Mouse (Mus musculus) cerebellum, adult 9-11 months (tissue): ENCODE measurements around the gene Shpk.

Experiments used
- DNase-seq: peaks from one replicate; pipeline ENCODE4 v3.0.0; 2022

Shpk gene

GRCm38 (mm10) chr11:73201021-73201420, 1.8 kb downstream of the Shpk start:
- no peak for DNase-seq

- DNase-seq, result no peak
These were observed 2.3 kb downstream of the Shpk start for GRCm38 (mm10) chr11:73201597-73201996.

- no peak for DNase-seq
These were observed 4.6 kb downstream of the Shpk start for GRCm38 (mm10) chr11:73203895-73204294.

- DNase-seq, result no peak
These were observed 5.9 kb downstream of the Shpk start for GRCm38 (mm10) chr11:73205194-73205593.

- DNase-seq, result no peak
These were observed 8.4 kb downstream of the Shpk start for GRCm38 (mm10) chr11:73207621-73208020.

- no peak for DNase-seq
These were observed 14.7 kb downstream of the Shpk start for GRCm38 (mm10) chr11:73213956-73214355.

- DNase-seq, result no peak
These were observed 20.4 kb downstream of the Shpk start for GRCm38 (mm10) chr11:73219671-73220070.

- no peak for DNase-seq
These were observed 21.4 kb downstream of the Shpk start for GRCm38 (mm10) chr11:73220651-73221050.

GRCm38 (mm10) chr11:73222846-73223245, 23.6 kb downstream of the Shpk start:
- DNase-seq, result no peak

GRCm38 (mm10) chr11:73223966-73224365, 24.7 kb downstream of the Shpk start:
- no peak for DNase-seq

- no peak for DNase-seq
These were observed 26.6 kb downstream of the Shpk start for GRCm38 (mm10) chr11:73225856-73226255.

GRCm38 (mm10) chr11:73228881-73229280, 29.6 kb downstream of the Shpk start:
- no peak for DNase-seq

- DNase-seq, result no peak
These were observed 30.8 kb downstream of the Shpk start for GRCm38 (mm10) chr11:73230081-73230480.

GRCm38 (mm10) chr11:73232513-73232912, 33.3 kb downstream of the Shpk start:
- DNase-seq, result no peak

- DNase-seq, result no peak
These were observed 34.7 kb downstream of the Shpk start, which contains the start of gene Trpv1 for GRCm38 (mm10) chr11:73233992-73234391. Trpv1 (plus strand) TSS chr11:73234292.

GRCm38 (mm10) chr11:73235990-73236701, 36.9 kb downstream of the Shpk start:
- no peak for DNase-seq

GRCm38 (mm10) chr11:73236731-73237130, 37.5 kb downstream of the Shpk start:
- DNase-seq, result no peak

- DNase-seq, result no peak
These were observed 42.9 kb downstream of the Shpk start for GRCm38 (mm10) chr11:73242199-73242598.

GRCm38 (mm10) chr11:73242777-73243176, 43.5 kb downstream of the Shpk start:
- DNase-seq, result no peak

GRCm38 (mm10) chr11:73257362-73257945, 58.2 kb downstream of the Shpk start:
- no peak for DNase-seq

GRCm38 (mm10) chr11:73258664-73259063, 59.4 kb downstream of the Shpk start:
- DNase-seq, result no peak

- no peak for DNase-seq
These were observed 61.2 kb downstream of the Shpk start for GRCm38 (mm10) chr11:73260457-73260856.

- DNase-seq, result no peak
These were observed 62.1 kb downstream of the Shpk start for GRCm38 (mm10) chr11:73261385-73261784.

GRCm38 (mm10) chr11:73267267-73267666, 68.0 kb downstream of the Shpk start, which contains the start of gene Trpv3:
Trpv3 (plus strand) TSS chr11:73267388.
- DNase-seq, result no peak
